Mouse (Mus musculus) mouse embryonic stem cell (cell line): ENCODE data around the gene Spire2.
"Not testable (repeated sequence)": the region's sequence is repeated elsewhere in the genome, so short reads cannot be mapped to it uniquely, and the experiment has no call there.

ENCODE experiments used
- in situ Hi-C, 2 experiments: fragments of 300-500 bp; cut with MboI; formaldehyde crosslinking; loops; 1 replicate in 1 of 2; 3 replicates in 1 of 2; pipeline ENCODE4 v1.14.3; 2019 to 2020; ENCODE audit warnings: low sequenced_read_pairs in 2 of 2, low pct_unique_long_range_greater_than_20kb in 1 of 2, mixed read lengths in 1 of 2; ENCODE audit not compliant: unreplicated experiment in 1 of 2

Spire2 gene

DNA sequence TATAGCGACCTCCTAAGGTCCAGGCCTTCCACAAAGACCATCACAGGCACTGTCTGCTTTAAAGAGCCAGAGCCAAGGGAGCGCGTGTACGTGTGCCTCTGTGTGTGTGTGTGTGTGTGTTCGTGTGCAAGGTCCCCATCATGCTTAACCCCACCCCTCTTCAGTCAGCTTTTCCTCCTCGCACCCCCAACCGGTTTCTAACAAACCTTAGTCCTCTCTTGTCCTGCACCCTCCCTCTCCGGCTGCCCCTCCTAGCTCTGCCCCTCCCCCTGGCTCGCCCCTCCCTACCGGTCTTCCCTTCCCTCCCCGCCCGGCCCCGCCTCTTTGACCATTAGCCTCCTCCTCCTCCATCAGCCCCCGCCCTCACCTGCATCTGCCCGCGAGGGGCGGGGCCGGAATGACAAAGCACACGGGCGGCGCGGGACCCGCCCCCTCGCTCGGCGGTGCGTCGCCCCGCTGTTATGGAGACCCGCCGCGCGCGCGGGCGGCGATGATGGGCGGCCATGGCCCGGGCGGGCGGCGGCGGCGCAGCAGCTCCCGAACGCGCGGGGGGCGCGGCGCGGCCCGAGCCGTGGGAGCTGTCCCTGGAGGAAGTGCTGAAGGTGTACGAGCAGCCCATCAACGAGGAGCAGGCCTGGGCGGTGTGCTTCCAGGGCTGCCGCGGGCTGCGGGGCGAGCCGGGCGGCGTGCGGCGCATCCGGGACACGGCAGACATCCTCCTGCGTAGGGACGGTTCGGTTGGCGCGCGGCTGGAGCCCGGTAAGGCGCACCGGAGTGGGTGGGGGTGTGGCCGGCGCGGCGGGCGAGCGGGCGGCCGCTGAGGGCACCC is at the start of gene Spire2:
Gene Spire2, plus strand, starts transcription at position 452 of the 829 bp plus-strand sequence.
- in situ Hi-C loops, result no loop called here

DNA sequence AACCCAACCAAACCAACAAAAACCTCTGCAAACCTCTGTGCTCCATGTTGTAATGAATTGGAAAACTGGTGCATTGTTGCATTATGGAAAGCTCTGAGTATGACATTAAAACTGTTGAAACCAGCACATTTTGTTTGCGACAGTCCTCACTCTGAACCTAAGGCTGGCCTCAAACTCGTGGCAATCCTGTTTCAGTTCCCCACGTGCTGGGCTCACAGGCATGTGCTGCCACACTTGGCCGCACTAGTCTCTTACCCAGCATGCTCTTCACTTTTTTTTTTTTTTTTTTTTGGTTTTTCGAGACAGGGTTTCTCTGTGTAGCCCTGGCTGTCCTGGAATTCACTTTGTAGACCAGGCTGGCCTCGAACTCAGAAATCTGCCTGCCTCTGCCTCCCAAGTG is 49.5 kb upstream of the Spire2 start:
- in situ Hi-C loops, result not testable (repeated sequence)

DNA sequence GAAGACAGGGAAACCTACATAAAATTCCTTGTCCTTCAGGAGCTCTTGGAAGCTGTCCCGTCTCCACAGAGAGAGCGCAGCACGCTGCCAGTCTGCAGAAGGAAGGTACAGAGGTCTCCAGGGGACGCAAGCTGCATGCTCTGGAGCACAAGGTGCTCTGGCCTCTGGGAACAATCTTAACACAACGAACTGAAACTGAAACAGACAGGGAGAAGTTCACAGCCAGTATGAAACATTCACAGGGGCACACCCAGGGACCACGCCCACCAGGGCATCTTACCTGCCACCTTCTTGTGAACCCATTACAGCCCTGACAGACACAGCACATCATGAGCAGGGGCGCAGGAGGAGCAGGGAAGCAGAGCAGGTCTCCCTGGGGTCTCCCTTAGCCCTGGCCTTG is 48.5 kb upstream of the Spire2 start:
- in situ Hi-C loops, result no loop called here

DNA sequence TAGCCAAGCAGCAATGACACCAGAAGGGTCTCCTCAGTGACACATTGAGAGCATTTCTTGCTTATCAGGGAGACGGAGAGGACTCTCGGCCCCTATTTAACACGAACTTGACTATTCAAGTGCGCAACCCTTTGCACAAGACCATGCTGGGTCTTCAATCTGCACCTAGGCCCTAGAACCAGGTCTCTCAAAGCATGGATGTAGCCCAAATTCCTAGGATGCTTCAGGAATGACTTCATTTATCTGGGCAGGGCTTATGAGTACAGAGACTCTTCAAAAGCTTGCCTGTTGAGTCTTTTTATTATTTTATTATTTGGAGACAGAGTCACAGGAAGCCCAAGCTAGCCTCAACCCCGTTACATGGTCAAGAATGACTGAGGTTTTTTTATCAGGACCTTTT is 48.0 kb upstream of the Spire2 start:
- in situ Hi-C loops, result no loop called here

DNA sequence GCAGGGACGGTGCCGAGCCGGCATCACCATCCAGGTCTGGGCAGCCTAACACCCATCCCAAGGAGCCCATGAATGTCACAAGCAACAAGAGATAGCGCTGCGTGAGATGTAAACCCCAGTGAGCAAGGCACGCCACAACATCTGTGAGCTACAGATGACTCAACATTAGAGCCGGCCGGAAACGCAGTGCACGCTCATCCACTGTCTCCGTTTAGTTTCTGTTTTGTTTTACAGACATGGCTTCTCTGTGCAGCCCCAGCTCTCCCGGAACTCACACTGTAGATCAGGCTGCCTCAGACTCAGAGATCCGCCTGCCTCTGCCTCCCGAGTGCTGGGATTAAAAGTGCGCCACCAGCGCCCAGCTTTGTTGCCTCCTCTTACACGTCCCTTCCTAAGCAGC is 45.2 kb upstream of the Spire2 start:
- in situ Hi-C loops, result no loop called here

DNA sequence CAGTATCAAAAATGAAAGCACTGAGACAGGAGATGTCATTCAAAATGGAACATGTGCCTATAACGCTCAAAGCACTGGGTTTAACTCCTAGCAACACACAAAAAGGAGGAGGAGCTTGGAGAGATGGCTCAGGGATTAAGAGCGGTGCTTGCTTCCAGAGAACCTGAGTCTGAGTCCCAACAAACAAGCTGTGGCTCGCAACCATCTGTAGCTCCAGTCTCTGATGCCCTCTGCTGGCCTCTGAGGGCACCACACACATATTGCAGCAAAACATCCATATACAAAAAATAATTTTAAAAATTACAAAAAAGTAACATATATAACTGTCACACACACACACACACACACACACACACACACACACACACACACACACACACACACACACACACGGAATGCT is 42.3 kb upstream of the Spire2 start:
- in situ Hi-C loops, result no loop called here

DNA sequence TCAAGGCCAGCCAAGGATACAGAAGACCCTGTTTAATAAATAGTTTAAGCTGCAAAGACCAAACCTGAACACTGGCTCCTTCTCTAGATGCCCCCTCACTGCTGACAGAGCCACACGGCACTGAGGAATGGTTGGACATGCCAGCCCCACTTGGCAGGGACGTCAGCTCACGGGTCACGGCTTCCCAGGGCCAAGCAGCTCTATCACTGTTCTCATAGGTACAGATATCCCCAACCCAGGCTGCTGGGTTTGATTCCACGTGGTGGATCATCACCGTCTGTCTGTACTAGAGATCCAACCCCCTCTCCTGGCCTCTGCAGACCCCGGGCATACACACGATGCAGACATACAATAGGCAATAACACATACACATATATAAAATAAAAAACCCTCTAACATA is 41.8 kb upstream of the Spire2 start:
- in situ Hi-C loops, result no loop called here

DNA sequence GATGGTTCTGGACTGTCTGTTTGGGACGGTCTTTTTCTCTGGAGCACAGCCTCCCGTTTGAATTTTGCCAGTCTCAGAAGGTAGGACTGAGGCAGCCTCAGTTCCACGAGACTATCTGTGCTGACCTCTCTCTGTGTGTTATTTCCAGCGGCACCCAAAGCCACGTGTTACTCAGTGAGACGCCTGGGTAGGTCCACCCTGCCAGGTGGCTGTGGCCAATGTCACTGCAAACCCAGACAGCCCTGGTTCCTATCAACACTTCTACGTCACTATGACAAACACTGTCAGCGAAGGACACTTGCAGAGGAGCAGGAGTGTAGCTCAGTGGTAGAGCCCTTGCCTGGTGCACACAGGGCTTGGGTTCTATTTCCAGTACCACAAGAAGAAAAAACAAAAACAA is 40.8 kb upstream of the Spire2 start:
- in situ Hi-C loops, result no loop called here

DNA sequence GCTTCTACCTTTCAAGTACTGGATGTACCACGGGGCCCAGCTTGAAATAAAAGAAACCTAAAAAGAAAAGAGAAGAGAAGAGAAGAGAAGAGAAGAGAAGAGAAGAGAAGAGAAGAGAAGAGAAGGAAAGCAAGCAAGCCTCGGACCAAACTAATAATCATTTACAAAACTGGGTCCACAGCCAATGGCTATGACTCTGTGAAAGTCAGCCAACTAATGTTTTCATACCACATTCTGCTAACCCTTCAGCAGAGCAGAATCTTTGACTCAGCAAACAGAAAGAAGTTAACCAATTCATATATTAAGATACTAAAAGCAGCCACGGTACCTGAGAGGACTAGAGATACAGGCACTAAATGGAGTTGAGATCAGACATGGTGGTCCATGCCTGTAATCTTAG is 40.2 kb upstream of the Spire2 start:
- in situ Hi-C loops, result no loop called here

DNA sequence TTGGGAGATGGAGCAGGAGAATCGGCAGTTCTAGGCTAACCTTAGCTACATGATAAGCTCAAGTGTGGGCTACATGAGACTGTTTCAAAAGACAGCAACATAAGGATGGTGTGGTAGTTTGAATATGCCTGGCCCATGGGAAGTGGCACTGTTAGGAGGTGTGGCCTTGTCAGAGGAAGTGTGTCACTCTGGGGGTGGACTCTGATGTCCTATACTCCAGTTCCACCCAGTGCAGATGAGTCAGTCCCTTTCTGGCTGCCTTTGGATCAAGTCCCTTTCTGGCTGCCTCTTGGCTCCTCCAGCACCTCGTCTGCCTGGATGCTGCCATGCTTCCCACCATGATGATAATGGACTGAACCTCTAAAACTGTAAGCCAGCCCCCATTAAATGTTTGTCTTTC is 39.7 kb upstream of the Spire2 start:
- in situ Hi-C loops, result no loop called here

DNA sequence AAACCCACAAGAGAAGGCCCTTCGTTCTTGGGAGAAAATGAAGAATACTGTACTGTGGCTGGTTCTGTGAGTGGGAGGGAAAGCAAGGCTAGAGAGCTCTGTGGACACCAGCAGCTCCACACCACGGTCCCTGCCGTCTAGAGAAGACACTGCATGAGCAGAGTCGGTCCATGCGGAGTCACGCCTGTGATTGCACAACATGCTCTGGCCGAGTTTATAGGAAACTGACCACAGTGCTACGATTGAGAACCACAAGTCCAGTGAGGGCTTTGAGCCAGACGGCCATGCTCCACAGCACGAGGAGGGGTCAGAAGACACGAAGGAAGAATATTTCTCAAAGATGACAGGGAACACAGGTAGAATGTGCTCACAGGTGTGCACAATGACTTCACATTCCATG is 34.2 kb upstream of the Spire2 start:
- in situ Hi-C loops, result no loop called here

DNA sequence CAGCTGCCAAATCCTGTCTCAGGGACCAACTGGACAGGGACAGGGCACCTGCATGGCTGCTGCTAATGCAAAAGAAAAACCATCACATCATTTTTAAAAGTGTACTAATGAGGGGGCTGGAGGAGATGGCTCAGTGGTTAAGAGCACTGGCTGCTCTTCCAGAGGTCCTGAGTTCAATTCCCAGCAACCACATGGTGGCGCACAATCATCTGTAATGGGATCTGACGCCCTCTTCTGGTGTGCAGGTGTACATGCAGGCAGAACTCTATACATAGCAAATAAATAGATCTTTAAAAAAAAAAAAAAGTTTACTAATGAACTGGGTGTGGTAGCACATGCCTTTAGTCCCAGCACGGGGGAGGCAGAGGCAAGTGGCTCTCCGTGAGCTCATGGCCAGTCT is 23.8 kb upstream of the Spire2 start:
- in situ Hi-C loops, result no loop called here

DNA sequence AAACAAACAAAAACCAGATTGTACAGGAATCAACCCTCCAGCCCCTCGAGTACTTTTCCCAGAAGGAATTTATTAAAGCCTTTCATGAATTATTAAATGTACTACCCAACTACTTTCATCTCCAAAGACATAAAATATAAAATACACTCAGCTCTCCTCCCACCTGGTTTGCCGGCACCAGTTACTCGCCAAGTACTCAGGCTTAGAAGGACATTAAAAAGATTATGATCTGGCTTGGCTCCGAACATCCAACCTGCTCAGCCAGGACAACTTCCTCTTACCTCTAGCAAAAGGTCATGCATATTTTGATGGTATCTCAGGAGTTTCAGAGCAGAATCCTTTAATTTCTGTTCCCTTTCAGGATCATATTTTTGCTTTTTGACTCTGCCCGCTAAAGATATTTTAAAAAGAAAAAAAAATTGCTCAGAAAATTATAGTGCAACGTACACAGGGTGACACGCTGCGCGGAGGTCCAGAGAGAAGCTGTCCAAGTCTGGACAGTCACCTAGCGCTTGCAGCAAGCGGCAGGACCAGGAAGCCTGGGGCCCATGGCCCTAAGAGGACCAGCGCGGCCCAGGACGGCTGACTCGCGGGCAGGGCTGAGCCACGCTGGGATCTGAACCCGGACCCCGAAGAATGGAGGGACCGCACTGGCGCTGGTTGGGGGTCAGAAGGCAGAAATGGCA is 14.6 kb upstream of the Spire2 start:
- in situ Hi-C loops, result no loop called here

DNA sequence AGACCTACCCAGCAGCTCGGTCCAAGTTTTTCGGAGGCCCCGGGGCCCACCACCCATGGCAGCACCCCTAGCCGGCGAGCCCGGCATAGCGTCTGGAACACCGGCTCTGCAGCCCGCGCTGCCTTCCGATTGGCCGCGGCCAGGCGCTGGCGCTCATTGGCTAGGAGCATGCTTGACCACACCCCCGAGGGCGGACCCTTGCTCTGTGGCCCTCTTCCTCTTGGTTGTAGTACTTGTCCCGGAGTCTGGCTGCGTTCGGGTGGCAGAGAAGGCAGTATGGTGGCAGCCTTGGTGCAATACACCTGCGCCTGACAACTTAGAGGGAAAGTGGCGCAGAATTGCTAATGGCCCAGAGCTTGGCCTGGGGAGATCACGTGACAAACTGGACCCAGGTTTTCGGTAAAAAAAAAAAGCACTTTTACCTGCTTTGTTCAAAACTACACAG is 14.0 kb upstream of the Spire2 start, which contains the start of gene Fanca:
Gene Fanca, minus strand, starts transcription at position 110 of the 445 bp plus-strand sequence.
- in situ Hi-C loops, result no loop called here

DNA sequence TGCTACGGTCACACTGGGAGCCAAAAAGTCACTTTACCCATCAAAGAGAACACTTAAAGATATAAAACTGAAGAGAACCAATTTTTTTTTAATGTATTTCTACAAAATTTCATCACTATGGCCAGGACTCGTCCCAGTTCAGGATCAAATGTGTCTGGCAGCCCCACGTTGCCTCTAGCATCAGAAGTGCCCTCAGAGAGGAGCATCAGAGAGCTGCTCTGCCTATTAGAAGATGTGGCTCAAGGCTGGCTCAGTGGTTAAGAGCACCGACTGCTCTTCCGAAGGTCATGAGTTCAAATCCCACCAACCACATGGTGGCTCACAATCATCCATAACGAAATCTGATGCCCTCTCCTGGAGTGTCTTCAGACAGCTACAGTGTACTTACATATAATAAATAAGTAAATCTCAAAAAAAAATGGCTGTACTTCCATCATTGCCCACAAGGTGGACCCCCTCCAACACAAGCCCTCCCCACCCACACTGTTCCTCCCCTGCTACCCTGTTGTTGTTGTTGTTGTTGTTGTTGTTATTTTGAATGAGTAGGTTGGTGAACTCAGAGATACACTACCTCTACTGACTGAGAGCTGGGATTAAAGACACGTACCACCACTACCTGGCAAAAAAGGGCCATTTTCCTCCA is 12.9 kb upstream of the Spire2 start:
- in situ Hi-C loops, result no loop called here

DNA sequence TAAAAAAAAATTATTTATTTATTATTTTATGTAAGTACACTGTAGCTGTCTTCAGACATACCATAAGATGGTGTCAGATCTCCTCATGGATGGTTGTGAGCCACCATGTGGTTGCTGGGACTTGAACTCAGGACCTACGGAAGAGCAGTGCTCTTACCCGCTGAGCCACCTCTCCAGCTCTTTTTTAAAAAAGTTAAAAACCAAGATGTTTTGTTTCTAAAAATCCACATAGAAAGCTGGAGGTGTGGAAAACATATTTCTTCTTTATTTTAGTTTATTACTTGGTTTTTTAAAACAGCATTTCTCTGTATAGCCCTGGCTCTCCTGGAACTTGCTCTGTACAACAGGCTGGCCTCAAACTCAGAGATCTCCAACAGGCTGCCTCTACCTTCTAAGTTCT is 4.0 kb upstream of the Spire2 start:
- in situ Hi-C loops, result no loop called here

DNA sequence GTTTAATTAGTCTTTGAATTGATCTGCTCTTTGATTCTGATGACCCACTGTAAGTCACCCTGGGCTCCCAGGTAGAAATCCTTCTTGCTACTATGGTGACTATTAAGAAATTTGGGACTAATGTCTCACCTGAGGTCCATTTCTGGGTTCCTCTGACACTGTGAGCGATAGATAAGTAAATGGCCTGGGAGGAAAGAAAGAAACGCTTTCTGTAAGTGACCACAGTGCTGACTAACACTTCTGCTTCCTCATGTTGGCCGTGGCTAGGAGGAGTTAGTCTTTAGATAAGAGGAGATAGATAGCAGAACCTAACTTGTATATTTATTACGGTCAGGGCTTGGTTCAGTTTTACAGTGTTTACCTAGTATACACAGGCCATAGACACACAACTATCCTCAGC is 3.2 kb upstream of the Spire2 start:
- in situ Hi-C loops, result no loop called here

DNA sequence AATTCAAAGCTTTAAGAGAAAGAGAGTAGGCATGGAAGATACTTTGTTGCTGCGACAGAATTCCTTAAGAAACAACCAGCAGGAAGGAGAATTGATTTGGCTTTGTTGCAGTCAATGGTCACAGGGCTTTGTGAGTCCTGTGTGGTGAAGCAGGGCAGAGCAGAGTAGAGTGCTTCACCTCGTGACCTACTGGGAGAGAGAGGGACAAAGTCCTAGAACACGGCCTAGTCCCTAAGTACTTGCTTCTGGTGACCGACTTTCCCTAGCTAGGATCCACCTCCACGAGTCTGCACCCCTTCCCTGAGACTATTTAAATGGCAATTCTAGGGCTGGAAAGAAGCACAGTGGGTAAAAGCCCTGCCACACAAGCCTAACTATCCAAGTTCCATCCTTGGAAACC is 2.6 kb upstream of the Spire2 start:
- in situ Hi-C loops, result no loop called here

DNA sequence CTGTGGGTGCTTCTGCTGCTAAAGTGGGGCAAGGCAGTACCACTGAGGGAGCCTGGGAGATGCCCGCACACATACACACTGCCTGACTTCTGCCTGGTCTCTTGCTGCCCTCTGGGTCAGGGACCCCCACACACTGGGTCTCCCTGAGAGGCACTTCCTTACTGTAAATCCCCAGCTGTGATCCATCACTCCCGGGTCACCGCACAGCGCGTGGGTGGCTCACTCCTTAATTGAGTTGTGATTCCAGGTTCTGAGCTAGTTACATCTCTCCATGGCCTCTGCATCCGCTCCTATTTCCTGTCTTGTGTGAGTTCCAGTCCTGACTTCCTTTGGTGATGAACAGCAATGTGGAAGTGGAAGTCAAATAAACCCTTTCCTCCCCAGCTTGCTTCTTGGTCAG is 1.8 kb upstream of the Spire2 start:
- in situ Hi-C loops, result no loop called here

DNA sequence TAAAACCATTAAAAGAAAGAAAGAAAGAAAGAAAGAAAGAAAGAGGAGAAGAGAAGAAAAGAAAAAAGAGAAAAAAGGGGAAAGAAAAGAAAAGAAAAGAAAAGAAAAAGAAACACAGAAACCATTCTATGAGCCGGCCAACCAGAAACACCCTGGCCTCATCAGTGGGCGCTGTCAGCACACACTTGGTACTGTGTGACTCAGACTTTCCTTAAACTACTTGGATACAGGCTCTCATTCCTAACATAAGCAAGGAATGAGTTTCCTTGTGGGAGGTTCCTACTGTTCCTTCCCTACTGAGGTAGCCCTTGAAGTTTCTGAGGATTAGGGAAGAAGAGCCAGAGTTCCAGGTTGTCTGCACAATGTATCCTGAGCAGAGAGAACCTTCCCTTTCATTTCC is 1.2 kb upstream of the Spire2 start:
- in situ Hi-C loops, result no loop called here
